Mouse (Mus musculus) layer of hippocampus, adult 8-10 months (tissue): ENCODE measurements around the gene Dynlt1f. TPM values are rescaled to one million over a fixed set of nuclear protein-coding genes. Genes with fewer than 3 reads are reported as not detected.
"Not testable (repeated sequence)": the region's sequence is repeated elsewhere in the genome, so short reads cannot be mapped to it uniquely, and the experiment has no call there.

Experiments
- DNase-seq, 2 experiments: peaks; one replicate each; pipeline ENCODE4 v3.0.0; 2022; ENCODE audit warnings: low spot score in 2 of 2
- total RNA-seq, 4 experiments: library from RNA; stranded (reverse); gene quantifications; 2 replicates each; pipeline ENCODE4 v1.2.4; 2022

The Dynlt1f gene
- total RNA-seq, 4 experiments from 2014 or later, result 19.8 to 34.2 (median 27.3) TPM

- DNase-seq, result not testable (repeated sequence)
Observed at GRCm38 (mm10) chr17:6661093-6661816, 5.6 kb upstream of the Dynlt1f start.

- not testable (repeated sequence) for DNase-seq
Observed at GRCm38 (mm10) chr17:6660589-6660988, 4.9 kb upstream of the Dynlt1f start.

- not testable (repeated sequence) for DNase-seq
Observed at GRCm38 (mm10) chr17:6658801-6659200, 3.1 kb upstream of the Dynlt1f start, which contains the start of gene Sytl3. Sytl3 (plus strand) TSS chr17:6659093.

- DNase-seq, result not testable (repeated sequence)
Observed at GRCm38 (mm10) chr17:6656471-6656870, 771 bp upstream of the Dynlt1f start.

GRCm38 (mm10) chr17:6655087-6655511 lies 601 bp downstream of the Dynlt1f start:
- DNase-seq, result not testable (repeated sequence)

GRCm38 (mm10) chr17:6653341-6653946 lies 2.3 kb downstream of the Dynlt1f start:
- DNase-seq, result not testable (repeated sequence)

- not testable (repeated sequence) for DNase-seq
Observed at GRCm38 (mm10) chr17:6650904-6651565, 4.7 kb downstream of the Dynlt1f start.

- DNase-seq, result not testable (repeated sequence)
Observed at GRCm38 (mm10) chr17:6647452-6647851, 8.2 kb downstream of the Dynlt1f start.

GRCm38 (mm10) chr17:6646841-6647240 lies 8.9 kb downstream of the Dynlt1f start:
- DNase-seq, result not testable (repeated sequence)

- not testable (repeated sequence) for DNase-seq
Observed at GRCm38 (mm10) chr17:6645668-6646067, 10.0 kb downstream of the Dynlt1f start.

GRCm38 (mm10) chr17:6644673-6645072 lies 11.0 kb downstream of the Dynlt1f start:
- not testable (repeated sequence) for DNase-seq

- DNase-seq, result not testable (repeated sequence)
Observed at GRCm38 (mm10) chr17:6644210-6644609, 11.5 kb downstream of the Dynlt1f start.

- DNase-seq, result not testable (repeated sequence)
Observed at GRCm38 (mm10) chr17:6640771-6641429, 14.8 kb downstream of the Dynlt1f start.

GRCm38 (mm10) chr17:6640044-6640637 lies 15.6 kb downstream of the Dynlt1f start:
- DNase-seq, result not testable (repeated sequence)

GRCm38 (mm10) chr17:6639486-6639885 lies 16.2 kb downstream of the Dynlt1f start:
- DNase-seq, result not testable (repeated sequence)

GRCm38 (mm10) chr17:6638444-6638843 lies 17.3 kb downstream of the Dynlt1f start:
- DNase-seq, result not testable (repeated sequence)

GRCm38 (mm10) chr17:6637434-6637833 lies 18.3 kb downstream of the Dynlt1f start:
- DNase-seq, result not testable (repeated sequence)

- DNase-seq, result no peak
Observed at GRCm38 (mm10) chr17:6636861-6637260, 18.8 kb downstream of the Dynlt1f start.

GRCm38 (mm10) chr17:6635781-6636180 lies 19.9 kb downstream of the Dynlt1f start:
- not testable (repeated sequence) for DNase-seq

- not testable (repeated sequence) for DNase-seq
Observed at GRCm38 (mm10) chr17:6632850-6633249, 22.9 kb downstream of the Dynlt1f start.

- DNase-seq, result not testable (repeated sequence)
Observed at GRCm38 (mm10) chr17:6630398-6630797, 25.3 kb downstream of the Dynlt1f start.
